Mouse (Mus musculus): ENCODE measurements at regions not wholly inside any gene's neighbourhood (a gene's known extent, or its start where the extent isn't known, plus 50 kb on each side); places are given as distances from the start of the nearest gene placed in this dataset.

GRCm38 (mm10) chr1:41743332-41743710 lies 937.9 kb downstream of the Tmem182 start:
- no peak for TF ChIP-seq CTCF (IDR thresholded peaks at IDR 0.05; ENCODE audit: borderline replicate concordance, extremely low read depth, insufficient read depth, insufficient read length)
- TF ChIP-seq POLR2A (IDR thresholded peaks at IDR 0.05; ENCODE audit: borderline replicate concordance, extremely low read depth, insufficient read depth, insufficient read length, poor library complexity, severe bottlenecking) = no peak

Measured in brain, embryonic 14.5 days (tissue).